Mouse (Mus musculus) monocyte, adult 5-6 weeks (primary cell): ENCODE results near the gene Fat1. TPM values are rescaled to one million over a fixed set of nuclear protein-coding genes. Genes with fewer than 3 reads are reported as not detected.
"Not testable (repeated sequence)": the region's sequence is repeated elsewhere in the genome, so short reads cannot be mapped to it uniquely, and the experiment has no call there.

Experiments
- ATAC-seq: fragments of 153-309, 156-312 bp; replicated peaks from 2 replicates; pipeline ENCODE4 v1.8.0; 2017; ENCODE audit warnings: mild to moderate bottlenecking; ENCODE audit not compliant: low TSS enrichment, insufficient number of reproducible peaks, severe bottlenecking, poor library complexity, low FRiP score
- total RNA-seq: library from RNA; stranded (forward); fragments of 200-1000, 200-491, 200-594 nt; gene quantifications from 3 replicates; pipeline ENCODE4 v1.2.3, GENCODE M21; 2017

Gene Fat1
- total RNA-seq, 1 experiment from 2014 or later: 0.10 TPM

GRCm38 (mm10) chr8:45052618-45053017 lies 117.4 kb downstream of the Fat1 start:
- no peak for ATAC-seq

- no peak for ATAC-seq
These were observed 120.3 kb downstream of the Fat1 start for GRCm38 (mm10) chr8:45055500-45055899.

- ATAC-seq: no peak
These were observed 121.6 kb downstream of the Fat1 start for GRCm38 (mm10) chr8:45056810-45057209.

- no peak for ATAC-seq
These were observed 124.8 kb downstream of the Fat1 start for GRCm38 (mm10) chr8:45060083-45060482.

GRCm38 (mm10) chr8:45062311-45062710 lies 127.1 kb downstream of the Fat1 start:
- ATAC-seq: no peak

GRCm38 (mm10) chr8:45062982-45063924 lies 128.0 kb downstream of the Fat1 start:
- ATAC-seq: no peak

GRCm38 (mm10) chr8:45064197-45064869 lies 129.1 kb downstream of the Fat1 start:
- no peak for ATAC-seq

- ATAC-seq: not testable (repeated sequence)
These were observed 130.1 kb downstream of the Fat1 start for GRCm38 (mm10) chr8:45065391-45065790.

GRCm38 (mm10) chr8:45068759-45069386 lies 133.6 kb downstream of the Fat1 start, which contains the start of gene Mtnr1a:
Mtnr1a (plus strand) TSS chr8:45069137.
- no peak for ATAC-seq

- no peak for ATAC-seq
These were observed 135.7 kb downstream of the Fat1 start for GRCm38 (mm10) chr8:45070949-45071348.

- no peak for ATAC-seq
These were observed 145.6 kb downstream of the Fat1 start for GRCm38 (mm10) chr8:45080850-45081249.

GRCm38 (mm10) chr8:45093599-45093998 lies 158.4 kb downstream of the Fat1 start:
- ATAC-seq: no peak

Other genes with a start within 250 kb of the Fat1 start
- gene Mtnr1a, start 133.7 kb downstream of the Fat1 start, total RNA-seq: not detected in 3 replicates